Mouse (Mus musculus) embryonic facial prominence, embryonic 13.5 days (tissue): ENCODE measurements at regions not wholly inside any gene's neighbourhood (a gene's known extent, or its start where the extent isn't known, plus 50 kb on each side); places are given as distances from the start of the nearest gene placed in this dataset.

Experiments
- ATAC-seq: fragments of 200-750 bp; cut with Nextera tagmentation; 2 replicates; pipeline ENCODE4 v1.8.0; 2017; ENCODE audit warnings: low read depth; ENCODE audit not compliant: insufficient number of reproducible peaks, insufficient read depth, low FRiP score, low TSS enrichment
- H3K27ac ChIP-seq: fragments of 300-500 bp; sonication (generic); 2 replicates; pipeline ENCODE4 v1.5.1; 2015; ENCODE audit warnings: moderate library complexity, mild to moderate bottlenecking, inconsistent platforms
- H3K27me3 ChIP-seq: fragments of 300-500 bp; sonication (generic); 2 replicates; pipeline ENCODE4 v1.6.1; 2015; ENCODE audit warnings: mild to moderate bottlenecking, inconsistent platforms
- H3K36me3 ChIP-seq: fragments of 300-500 bp; sonication (generic); 2 replicates; pipeline ENCODE4 v1.6.1; 2015; ENCODE audit warnings: mild to moderate bottlenecking, inconsistent platforms
- H3K4me1 ChIP-seq: fragments of 300-500 bp; sonication (generic); 2 replicates; pipeline ENCODE4 v1.6.1; 2015; ENCODE audit warnings: inconsistent platforms
- H3K4me2 ChIP-seq: fragments of 300-500 bp; sonication (generic); 2 replicates; pipeline ENCODE4 v1.6.1; 2015; ENCODE audit warnings: moderate library complexity, mild to moderate bottlenecking, inconsistent platforms
- H3K4me3 ChIP-seq: fragments of 300-500 bp; sonication (generic); 2 replicates; pipeline ENCODE4 v1.5.1; 2015; ENCODE audit warnings: mild to moderate bottlenecking, inconsistent platforms
- H3K9ac ChIP-seq: fragments of 300-500 bp; sonication (generic); 2 replicates; pipeline ENCODE4 v1.6.1; 2015; ENCODE audit warnings: mild to moderate bottlenecking, inconsistent platforms
- H3K9me3 ChIP-seq: fragments of 300-500 bp; sonication (generic); 2 replicates; pipeline ENCODE4 v1.6.1; 2016; ENCODE audit warnings: inconsistent platforms
- WGBS: fragments of 180-500 bp; shearing (Covaris S2); methylation state at CpG from one replicate; pipeline ENCODE4 v1.1.7; 2015; ENCODE audit warnings: mixed read lengths; 5-methylcytosine and 5-hydroxymethylcytosine counted together

- Histone ChIP-seq H3K27ac (0 out of 2 replicates have a peak overlapping the region, but pooled peaks have one; percentile 11), H3K4me3 (no peak overlapping the region), H3K9me3 (no peaks in the 10 kb centered on the region), H3K9ac (no peak overlapping the region), H3K4me2 (no peak overlapping the region), H3K27me3 (no peaks in the 10 kb centered on the region), H3K4me1 (peaks cover 17% of the 10 kb centered on the region), H3K36me3 (no peaks in the 10 kb centered on the region)
- ATAC-seq: no peak
- 58% methylated on average over 7 of the region's 7 CpGs for WGBS
Observed at GRCm38 (mm10) chr9:116234170-116234569, 59.0 kb upstream of the Tgfbr2 start.

- Histone ChIP-seq H3K27me3 (no peaks in the 10 kb centered on the region), H3K9ac (no peak overlapping the region), H3K9me3 (no peaks in the 10 kb centered on the region), H3K36me3 (no peaks in the 10 kb centered on the region), H3K4me3 (no peak overlapping the region), H3K4me2 (no peak overlapping the region), H3K27ac (peak overlapping the region; percentile 24; the same call in 1 of the 2 replicates), H3K4me1 (peaks cover 21% of the 10 kb centered on the region)
- 82% methylated on average over 10 of the region's 10 CpGs for WGBS
- no peak for ATAC-seq
Observed at GRCm38 (mm10) chr9:116232386-116232785, 57.2 kb upstream of the Tgfbr2 start.

- Histone ChIP-seq H3K4me1 (peaks cover 21% of the 10 kb centered on the region), H3K4me2 (no peak overlapping the region), H3K9me3 (no peaks in the 10 kb centered on the region), H3K36me3 (no peaks in the 10 kb centered on the region), H3K27me3 (no peaks in the 10 kb centered on the region), H3K27ac (peak overlapping the region; percentile 66), H3K9ac (no peak overlapping the region), H3K4me3 (no peak overlapping the region)
- WGBS: 76% methylated on average over 16 of the region's 16 CpGs
- ATAC-seq: no peak
Observed at GRCm38 (mm10) chr9:116231351-116232311, 56.5 kb upstream of the Tgfbr2 start.

GRCm38 (mm10) chr9:116230346-116230745 lies 55.2 kb upstream of the Tgfbr2 start:
- Histone ChIP-seq H3K4me1 (peaks cover 21% of the 10 kb centered on the region), H3K36me3 (no peaks in the 10 kb centered on the region), H3K27me3 (no peaks in the 10 kb centered on the region), H3K27ac (no peak overlapping the region), H3K4me3 (no peak overlapping the region), H3K4me2 (no peak overlapping the region), H3K9ac (no peak overlapping the region), H3K9me3 (no peaks in the 10 kb centered on the region)
- ATAC-seq: no peak
- 86% methylated on average over 7 of the region's 7 CpGs for WGBS

GRCm38 (mm10) chr9:116228443-116228842 lies 53.3 kb upstream of the Tgfbr2 start:
- Histone ChIP-seq H3K27ac (peak overlapping the region; percentile 7; the same call in 1 of the 2 replicates), H3K4me2 (no peak overlapping the region), H3K4me3 (no peak overlapping the region), H3K36me3 (no peaks in the 10 kb centered on the region), H3K27me3 (no peaks in the 10 kb centered on the region), H3K9ac (no peak overlapping the region), H3K4me1 (peaks cover 15% of the 10 kb centered on the region), H3K9me3 (no peaks in the 10 kb centered on the region)
- ATAC-seq: no peak
- WGBS: 66% methylated on average over 9 of the region's 9 CpGs

GRCm38 (mm10) chr9:116227738-116228137 lies 52.6 kb upstream of the Tgfbr2 start:
- Histone ChIP-seq H3K36me3 (no peaks in the 10 kb centered on the region), H3K9me3 (no peaks in the 10 kb centered on the region), H3K4me3 (no peak overlapping the region), H3K27me3 (no peaks in the 10 kb centered on the region), H3K4me2 (no peak overlapping the region), H3K4me1 (peaks cover 15% of the 10 kb centered on the region), H3K9ac (no peak overlapping the region), H3K27ac (no peak overlapping the region)
- ATAC-seq: no peak
- 56% methylated on average over 7 of the region's 7 CpGs for whole genome bisulfite sequencing
